Mouse (Mus musculus): Measurements from ENCODE around the gene Krtap12-1. TPM values are rescaled to one million over a fixed set of nuclear protein-coding genes. Genes with fewer than 3 reads are reported as not detected.

The Krtap12-1 gene
- total and polyA plus RNA-seq, 3 experiments, result not detected

GRCm38 (mm10) chr10:77769727-77770126, 49.3 kb downstream of the Krtap12-1 start:
- DNase-seq (ENCODE audit: low spot score), result no peak
- no peaks in the 10 kb centered on the region for H3K4me1 ChIP-seq (ENCODE audit: insufficient read depth, low read depth, low read length)
- TF ChIP-seq GATA2 (IDR thresholded peaks at IDR 0.05; ENCODE audit: borderline replicate concordance, low read depth, low read length), result no peak
- H3K36me3 ChIP-seq (replicated peaks), result no peaks in the 10 kb centered on the region
- H3K9me3 ChIP-seq (replicated peaks), result no peaks in the 10 kb centered on the region
- peaks cover 6% of the 10 kb centered on the region; the same call in 1 of the 2 replicates for H3K27me3 ChIP-seq (ENCODE audit: insufficient read depth, low read length)
- no peak overlapping the region for H3K4me3 ChIP-seq (ENCODE audit: low read depth, low read length)
- ATAC-seq (ENCODE audit: extremely low read depth, insufficient number of reproducible peaks, low FRiP score, poor library complexity, severe bottlenecking), result no peak

Other genes starting within 250 kb of the Krtap12-1 start
Only the 20 nearest of the 31 such genes appear.
- 18.4 and 24.5 TPM in 2 replicates for gene Ube2g2, start 98.3 kb upstream of the Krtap12-1 start, total RNA-seq (2014; fragmentation: Nextera tagmentation)
- 20.7 and 23.4 TPM in 2 replicates for gene Ube2g2, start 98.3 kb upstream of the Krtap12-1 start, total RNA-seq (2017)
- gene Ube2g2, start 98.3 kb upstream of the Krtap12-1 start, polyA plus RNA-seq (2012), result 26.0 and 35.0 TPM in 2 replicates
- not detected in 2 replicates for gene Tspear, start 34.0 kb upstream of the Krtap12-1 start, total RNA-seq (2014; fragmentation: Nextera tagmentation)
- not detected in 2 replicates for gene Tspear, start 34.0 kb upstream of the Krtap12-1 start, total RNA-seq (2017)
- not detected in 2 replicates for gene Tspear, start 34.0 kb upstream of the Krtap12-1 start, polyA plus RNA-seq (2012)
- not detected in 2 replicates for gene Gm19402, start 29.8 kb upstream of the Krtap12-1 start, total RNA-seq (2014; fragmentation: Nextera tagmentation)
- not detected in 2 replicates for gene Gm19402, start 29.8 kb upstream of the Krtap12-1 start, total RNA-seq (2017)
- not detected in 2 replicates for gene Gm19402, start 29.8 kb upstream of the Krtap12-1 start, polyA plus RNA-seq (2012)
- not detected in 2 replicates for gene Gm9508, start 23.4 kb upstream of the Krtap12-1 start, total RNA-seq (2014; fragmentation: Nextera tagmentation)
- not detected in 2 replicates for gene Gm9508, start 23.4 kb upstream of the Krtap12-1 start, total RNA-seq (2017)
- not detected in 2 replicates for gene Gm9508, start 23.4 kb upstream of the Krtap12-1 start, polyA plus RNA-seq (2012)
- gene Gm10272, start 14.0 kb upstream of the Krtap12-1 start, total RNA-seq (2014; fragmentation: Nextera tagmentation), result not detected in 2 replicates
- not detected in 2 replicates for gene Gm10272, start 14.0 kb upstream of the Krtap12-1 start, total RNA-seq (2017)
- gene Gm10272, start 14.0 kb upstream of the Krtap12-1 start, polyA plus RNA-seq (2012), result not detected in 2 replicates
- not detected in 2 replicates for gene Gm10024, start 9.1 kb upstream of the Krtap12-1 start, total RNA-seq (2014; fragmentation: Nextera tagmentation)
- not detected in 2 replicates for gene Gm10024, start 9.1 kb upstream of the Krtap12-1 start, total RNA-seq (2017)
- gene Gm10024, start 9.1 kb upstream of the Krtap12-1 start, polyA plus RNA-seq (2012), result not detected in 2 replicates
- not detected in 2 replicates for gene Gm10142, start 4.8 kb upstream of the Krtap12-1 start, total RNA-seq (2014; fragmentation: Nextera tagmentation)
- not detected in 2 replicates for gene Gm10142, start 4.8 kb upstream of the Krtap12-1 start, total RNA-seq (2017)
- gene Gm10142, start 4.8 kb upstream of the Krtap12-1 start, polyA plus RNA-seq (2012), result not detected in 2 replicates
- not detected in 2 replicates for gene Gm10100, start 5.9 kb downstream of the Krtap12-1 start, total RNA-seq (2014; fragmentation: Nextera tagmentation)
- gene Gm10100, start 5.9 kb downstream of the Krtap12-1 start, total RNA-seq (2017), result not detected in 2 replicates
- gene Gm10100, start 5.9 kb downstream of the Krtap12-1 start, polyA plus RNA-seq (2012), result not detected in 2 replicates
- gene Gm18596, start 22.0 kb downstream of the Krtap12-1 start, total RNA-seq (2014; fragmentation: Nextera tagmentation), result not detected in 2 replicates
- gene Gm18596, start 22.0 kb downstream of the Krtap12-1 start, total RNA-seq (2017), result not detected in 2 replicates
- not detected in 2 replicates for gene Gm18596, start 22.0 kb downstream of the Krtap12-1 start, polyA plus RNA-seq (2012)
- not detected in 2 replicates for gene Gm9736, start 30.8 kb downstream of the Krtap12-1 start, total RNA-seq (2014; fragmentation: Nextera tagmentation)
- 0.22 TPM in 1 of 2 replicates, not detected in the other for gene Gm9736, start 30.8 kb downstream of the Krtap12-1 start, total RNA-seq (2017)
- gene Gm9736, start 30.8 kb downstream of the Krtap12-1 start, polyA plus RNA-seq (2012), result not detected in 2 replicates
- gene Gm3233, start 39.1 kb downstream of the Krtap12-1 start, total RNA-seq (2014; fragmentation: Nextera tagmentation), result not detected in 2 replicates
- 0.33 TPM in 1 of 2 replicates, not detected in the other for gene Gm3233, start 39.1 kb downstream of the Krtap12-1 start, total RNA-seq (2017)
- gene Gm3233, start 39.1 kb downstream of the Krtap12-1 start, polyA plus RNA-seq (2012), result not detected in 2 replicates
- gene Gm3238, start 50.7 kb downstream of the Krtap12-1 start, total RNA-seq (2014; fragmentation: Nextera tagmentation), result not detected in 2 replicates
- 0.22 TPM in 1 of 2 replicates, not detected in the other for gene Gm3238, start 50.7 kb downstream of the Krtap12-1 start, total RNA-seq (2017)
- not detected in 2 replicates for gene Gm3238, start 50.7 kb downstream of the Krtap12-1 start, polyA plus RNA-seq (2012)
- gene Gm7138, start 56.3 kb downstream of the Krtap12-1 start, total RNA-seq (2014; fragmentation: Nextera tagmentation), result not detected in 2 replicates
- 0.33 TPM in 1 of 2 replicates, not detected in the other for gene Gm7138, start 56.3 kb downstream of the Krtap12-1 start, total RNA-seq (2017)
- gene Gm7138, start 56.3 kb downstream of the Krtap12-1 start, polyA plus RNA-seq (2012), result not detected in 2 replicates
- not detected in 2 replicates for gene Gm3250, start 61.9 kb downstream of the Krtap12-1 start, total RNA-seq (2014; fragmentation: Nextera tagmentation)
- gene Gm3250, start 61.9 kb downstream of the Krtap12-1 start, total RNA-seq (2017), result not detected in 2 replicates
- gene Gm3250, start 61.9 kb downstream of the Krtap12-1 start, polyA plus RNA-seq (2012), result not detected in 2 replicates
- not detected in 2 replicates for gene Gm7137, start 67.6 kb downstream of the Krtap12-1 start, total RNA-seq (2014; fragmentation: Nextera tagmentation)
- not detected in 2 replicates for gene Gm7137, start 67.6 kb downstream of the Krtap12-1 start, total RNA-seq (2017)
- gene Gm7137, start 67.6 kb downstream of the Krtap12-1 start, polyA plus RNA-seq (2012), result not detected in 2 replicates
- not detected in 2 replicates for gene Gm9639, start 74.5 kb downstream of the Krtap12-1 start, total RNA-seq (2014; fragmentation: Nextera tagmentation)
- not detected in 2 replicates for gene Gm9639, start 74.5 kb downstream of the Krtap12-1 start, total RNA-seq (2017)
- gene Gm9639, start 74.5 kb downstream of the Krtap12-1 start, polyA plus RNA-seq (2012), result not detected in 2 replicates
- gene Gm19668, start 78.5 kb downstream of the Krtap12-1 start, total RNA-seq (2014; fragmentation: Nextera tagmentation), result not detected in 2 replicates
- 0.16 TPM in 1 of 2 replicates, not detected in the other for gene Gm19668, start 78.5 kb downstream of the Krtap12-1 start, total RNA-seq (2017)
- not detected in 2 replicates for gene Gm19668, start 78.5 kb downstream of the Krtap12-1 start, polyA plus RNA-seq (2012)
- gene Gm9507, start 91.2 kb downstream of the Krtap12-1 start, total RNA-seq (2014; fragmentation: Nextera tagmentation), result not detected in 2 replicates
- not detected in 2 replicates for gene Gm9507, start 91.2 kb downstream of the Krtap12-1 start, total RNA-seq (2017)
- not detected in 2 replicates for gene Gm9507, start 91.2 kb downstream of the Krtap12-1 start, polyA plus RNA-seq (2012)
- not detected in 2 replicates for gene Gm2696, start 94.1 kb downstream of the Krtap12-1 start, total RNA-seq (2014; fragmentation: Nextera tagmentation)
- gene Gm2696, start 94.1 kb downstream of the Krtap12-1 start, total RNA-seq (2017), result not detected in 2 replicates
- gene Gm2696, start 94.1 kb downstream of the Krtap12-1 start, polyA plus RNA-seq (2012), result not detected in 2 replicates
- not detected in 2 replicates for gene Krtap10-4, start 106.5 kb downstream of the Krtap12-1 start, total RNA-seq (2014; fragmentation: Nextera tagmentation)
- not detected in 2 replicates for gene Krtap10-4, start 106.5 kb downstream of the Krtap12-1 start, total RNA-seq (2017)
- gene Krtap10-4, start 106.5 kb downstream of the Krtap12-1 start, polyA plus RNA-seq (2012), result not detected in 2 replicates

Data from G1E (cell line).